Mouse (Mus musculus) spleen, postnatal 36 days (tissue): ENCODE measurements around the gene Zfp697.
"Not testable (repeated sequence)": the region's sequence is repeated elsewhere in the genome, so short reads cannot be mapped to it uniquely, and the experiment has no call there.

ENCODE experiments used
- DNase-seq, 2 experiments: peaks; one replicate each; pipeline ENCODE4 v3.0.0; 2022; ENCODE audit warnings: low spot score in 2 of 2, mixed read lengths in 1 of 2

The Zfp697 gene

DNA sequence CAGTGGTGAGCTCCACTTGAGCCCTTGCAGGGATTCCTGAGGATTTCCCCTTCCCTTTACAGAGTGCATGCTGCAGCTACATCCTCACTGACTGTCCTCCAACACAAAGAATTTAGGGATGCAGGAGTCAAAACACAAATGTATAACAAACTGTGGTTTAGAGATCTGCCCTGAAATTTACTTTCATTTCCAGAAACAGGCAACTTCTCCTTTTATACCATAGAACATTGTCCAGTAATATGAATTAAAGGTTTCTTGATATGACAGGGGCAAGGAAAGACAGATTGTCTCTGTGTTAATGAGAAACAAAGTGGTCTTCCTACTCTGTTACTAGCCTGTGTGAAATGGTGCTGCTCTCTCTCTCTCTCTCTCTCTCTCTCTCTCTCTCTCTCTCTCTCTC is 115.1 kb downstream of the Zfp697 start:
- not testable (repeated sequence) for DNase-seq

DNA sequence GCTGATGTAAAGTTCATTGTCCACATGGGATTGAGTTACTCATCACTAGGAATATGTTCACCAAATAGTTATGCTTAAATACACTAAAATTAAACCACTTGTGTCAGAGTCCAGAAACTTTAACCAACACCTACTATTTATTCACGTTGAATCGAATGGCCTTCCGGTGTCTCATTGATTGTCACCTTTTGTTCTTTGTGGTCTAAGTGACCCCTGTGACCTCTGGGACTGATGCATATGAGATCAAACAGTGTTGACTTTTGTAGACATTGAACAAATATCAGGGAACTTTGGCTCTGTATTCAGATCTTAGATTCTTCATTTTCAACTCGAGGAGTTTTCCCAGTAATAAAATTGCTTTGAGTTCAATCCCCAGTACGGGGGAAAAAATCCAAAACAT is 125.0 kb downstream of the Zfp697 start:
- DNase-seq, result not testable (repeated sequence)

DNA sequence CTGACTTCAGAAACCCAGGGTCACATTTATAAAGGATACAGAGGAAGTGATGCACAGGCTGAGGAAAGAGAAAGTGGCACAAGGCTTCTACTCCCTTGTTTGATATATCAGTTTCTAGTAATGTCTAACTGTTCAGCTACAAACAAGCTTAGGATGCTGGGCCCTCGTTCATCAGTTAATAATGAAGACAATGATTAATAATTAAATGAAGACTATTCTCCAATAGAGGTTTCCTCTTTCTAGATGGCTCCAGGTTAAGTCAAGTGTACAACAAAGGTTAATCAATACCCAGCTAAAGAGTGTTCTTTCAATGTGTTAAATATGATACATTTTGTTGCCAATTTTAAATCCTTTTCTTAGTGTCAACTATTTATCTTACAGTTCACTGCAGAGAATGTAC is 128.2 kb downstream of the Zfp697 start, which contains the start of gene Hsd3b4:
Gene Hsd3b4 (minus strand): TSS at position 101 of the 400 bp plus-strand sequence.
- not testable (repeated sequence) for DNase-seq

DNA sequence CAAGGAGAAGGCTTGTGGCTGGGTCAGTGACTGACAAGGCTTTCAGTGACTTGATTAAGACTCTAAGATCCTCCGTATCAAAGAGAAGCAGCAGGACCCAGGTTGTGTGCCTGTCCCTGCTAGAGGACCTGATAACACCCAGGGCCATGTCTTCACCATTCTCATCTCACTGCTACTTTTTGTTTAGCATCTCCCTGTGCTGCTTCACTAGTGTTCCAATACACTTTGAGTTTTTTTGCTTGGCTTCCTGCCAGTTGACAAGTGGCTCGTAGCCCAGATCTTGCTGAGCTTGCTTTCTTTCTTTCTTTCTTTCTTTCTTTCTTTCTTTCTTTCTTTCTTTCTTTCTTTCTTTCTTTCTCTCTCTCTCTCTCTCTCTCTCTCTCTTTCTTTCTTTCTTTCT is 140.5 kb downstream of the Zfp697 start:
- not testable (repeated sequence) for DNase-seq

DNA sequence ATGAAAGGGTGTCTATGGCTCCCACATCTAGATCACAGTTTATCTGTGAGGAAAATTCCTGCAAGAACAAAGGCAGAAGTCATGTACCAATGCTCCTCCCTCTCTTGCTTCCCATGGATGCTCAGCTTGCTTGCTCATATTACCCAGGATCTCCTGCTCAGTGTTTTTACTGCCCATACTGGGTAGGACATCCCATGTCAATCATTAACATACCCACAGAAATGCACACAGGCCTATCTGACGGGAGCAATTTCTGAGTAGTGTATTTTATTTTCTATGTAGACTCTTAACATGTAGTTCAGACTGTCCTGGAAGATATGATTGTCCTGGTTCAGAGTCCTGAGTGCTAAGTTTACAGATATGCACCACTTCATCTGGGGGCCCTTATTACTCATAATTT is 142.3 kb downstream of the Zfp697 start:
- not testable (repeated sequence) for DNase-seq

DNA sequence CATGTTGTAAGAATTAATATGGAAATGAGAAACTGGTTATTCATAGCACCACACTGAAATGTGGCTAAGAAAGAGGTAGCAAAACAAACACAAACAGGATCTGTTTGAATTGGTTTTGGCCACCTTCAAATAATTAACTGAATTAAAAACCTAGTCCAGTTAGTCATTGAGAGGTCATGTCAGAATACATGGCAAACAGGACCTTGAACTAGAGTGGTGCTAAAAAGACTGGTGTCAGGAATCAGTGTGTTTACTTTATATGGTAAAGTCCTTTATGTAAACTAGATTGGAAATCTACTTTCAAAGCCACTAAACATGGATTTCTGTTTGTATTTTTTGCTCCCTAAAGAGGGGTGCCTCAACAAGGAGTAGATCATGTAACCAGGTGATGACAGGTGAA is 142.7 kb downstream of the Zfp697 start:
- not testable (repeated sequence) for DNase-seq

DNA sequence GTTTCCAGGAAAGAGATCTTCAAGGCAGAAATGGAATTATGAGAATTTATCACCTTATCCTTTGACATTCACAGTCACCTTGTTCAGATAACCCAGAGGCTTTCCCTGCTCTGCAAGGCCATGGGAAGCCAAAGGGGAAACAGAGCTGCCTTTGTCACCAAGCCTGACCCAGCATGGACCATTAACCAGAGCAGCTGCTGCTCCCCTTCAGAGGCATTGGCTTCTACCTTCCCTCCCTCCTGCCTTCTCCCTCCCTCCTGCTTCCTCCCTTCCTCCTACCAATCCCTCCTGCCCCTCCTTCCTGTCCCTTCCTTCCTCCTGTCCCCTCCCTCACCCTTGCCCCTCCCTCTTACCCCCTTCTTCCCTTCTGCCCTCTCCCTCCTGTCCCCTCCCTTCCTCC is 165.4 kb downstream of the Zfp697 start:
- not testable (repeated sequence) for DNase-seq

DNA sequence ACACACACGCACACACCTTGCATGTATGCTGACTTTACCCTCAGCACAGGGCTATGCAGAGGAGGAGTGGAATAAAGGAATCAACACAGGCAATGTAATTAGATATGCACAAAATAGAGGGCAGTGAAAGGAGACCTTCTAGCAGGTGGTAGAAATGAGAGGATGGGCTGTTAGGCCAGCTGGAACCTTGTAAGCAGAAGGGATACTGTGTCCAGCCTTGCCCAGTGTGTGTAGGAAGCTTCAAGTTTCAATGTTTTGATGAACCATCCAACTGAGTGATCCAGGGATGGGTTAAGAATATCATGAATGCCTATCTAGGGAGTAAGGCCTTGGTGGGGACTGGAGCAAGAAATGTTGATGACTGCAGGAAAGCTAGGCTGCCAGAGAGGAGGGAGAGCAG is 166.2 kb downstream of the Zfp697 start:
- not testable (repeated sequence) for DNase-seq

DNA sequence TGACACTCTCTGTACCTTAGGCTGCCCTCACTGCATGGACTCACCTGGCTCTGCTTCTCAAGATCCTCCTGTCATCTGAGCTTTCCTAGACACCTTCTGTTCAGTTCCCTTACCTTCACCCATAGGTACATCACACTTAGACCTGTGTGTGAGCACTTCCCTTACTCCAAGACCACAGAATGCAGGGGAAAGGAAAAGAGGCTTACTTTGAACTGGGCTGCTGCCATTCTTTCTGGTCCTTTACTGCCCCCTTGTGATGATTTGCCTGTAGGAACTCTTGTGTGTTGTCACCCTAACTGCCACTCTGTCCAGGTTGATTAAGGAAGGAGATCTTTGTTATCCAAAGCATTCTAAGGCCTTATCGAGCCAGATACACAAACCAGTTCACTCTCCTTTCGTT is 168.0 kb downstream of the Zfp697 start:
- DNase-seq, result not testable (repeated sequence)

DNA sequence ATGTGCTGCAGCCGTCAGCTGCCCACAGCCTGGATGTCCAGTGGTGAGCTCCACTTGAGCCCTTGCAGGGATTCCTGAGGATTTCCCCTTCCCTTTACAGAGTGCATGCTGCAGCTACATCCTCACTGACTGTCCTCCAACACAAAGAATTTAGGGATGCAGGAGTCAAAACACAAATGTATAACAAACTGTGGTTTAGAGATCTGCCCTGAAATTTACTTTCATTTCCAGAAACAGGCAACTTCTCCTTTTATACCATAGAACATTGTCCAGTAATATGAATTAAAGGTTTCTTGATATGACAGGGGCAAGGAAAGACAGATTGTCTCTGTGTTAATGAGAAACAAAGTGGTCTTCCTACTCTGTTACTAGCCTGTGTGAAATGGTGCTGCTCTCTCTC is 168.6 kb downstream of the Zfp697 start:
- not testable (repeated sequence) for DNase-seq

DNA sequence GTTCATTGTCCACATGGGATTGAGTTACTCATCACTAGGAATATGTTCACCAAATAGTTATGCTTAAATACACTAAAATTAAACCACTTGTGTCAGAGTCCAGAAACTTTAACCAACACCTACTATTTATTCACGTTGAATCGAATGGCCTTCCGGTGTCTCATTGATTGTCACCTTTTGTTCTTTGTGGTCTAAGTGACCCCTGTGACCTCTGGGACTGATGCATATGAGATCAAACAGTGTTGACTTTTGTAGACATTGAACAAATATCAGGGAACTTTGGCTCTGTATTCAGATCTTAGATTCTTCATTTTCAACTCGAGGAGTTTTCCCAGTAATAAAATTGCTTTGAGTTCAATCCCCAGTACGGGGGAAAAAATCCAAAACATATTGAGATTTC is 178.4 kb downstream of the Zfp697 start:
- DNase-seq, result not testable (repeated sequence)

DNA sequence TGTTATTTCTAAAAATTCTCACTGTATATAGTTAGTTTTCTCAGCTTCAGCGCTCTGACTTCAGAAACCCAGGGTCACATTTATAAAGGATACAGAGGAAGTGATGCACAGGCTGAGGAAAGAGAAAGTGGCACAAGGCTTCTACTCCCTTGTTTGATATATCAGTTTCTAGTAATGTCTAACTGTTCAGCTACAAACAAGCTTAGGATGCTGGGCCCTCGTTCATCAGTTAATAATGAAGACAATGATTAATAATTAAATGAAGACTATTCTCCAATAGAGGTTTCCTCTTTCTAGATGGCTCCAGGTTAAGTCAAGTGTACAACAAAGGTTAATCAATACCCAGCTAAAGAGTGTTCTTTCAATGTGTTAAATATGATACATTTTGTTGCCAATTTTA is 181.6 kb downstream of the Zfp697 start:
- not testable (repeated sequence) for DNase-seq

DNA sequence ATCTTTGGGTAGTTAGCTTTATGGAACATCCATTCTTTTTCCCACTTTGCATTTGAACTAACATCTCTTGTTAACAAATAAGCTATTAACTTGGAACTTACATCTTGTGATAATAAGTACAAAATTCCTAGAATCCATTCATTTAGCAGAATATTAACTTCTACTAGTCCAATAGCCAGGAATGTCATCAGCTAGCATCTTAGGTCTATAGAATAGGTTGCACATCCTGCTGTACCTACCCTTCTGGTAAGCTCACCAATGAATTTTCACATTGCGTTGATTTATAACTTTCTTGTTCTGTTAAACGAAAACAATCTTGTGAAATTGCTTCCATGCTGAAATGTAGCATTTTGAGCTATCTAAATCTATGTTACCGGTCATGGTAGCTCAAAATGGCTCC is 182.6 kb downstream of the Zfp697 start:
- DNase-seq, result not testable (repeated sequence)

DNA sequence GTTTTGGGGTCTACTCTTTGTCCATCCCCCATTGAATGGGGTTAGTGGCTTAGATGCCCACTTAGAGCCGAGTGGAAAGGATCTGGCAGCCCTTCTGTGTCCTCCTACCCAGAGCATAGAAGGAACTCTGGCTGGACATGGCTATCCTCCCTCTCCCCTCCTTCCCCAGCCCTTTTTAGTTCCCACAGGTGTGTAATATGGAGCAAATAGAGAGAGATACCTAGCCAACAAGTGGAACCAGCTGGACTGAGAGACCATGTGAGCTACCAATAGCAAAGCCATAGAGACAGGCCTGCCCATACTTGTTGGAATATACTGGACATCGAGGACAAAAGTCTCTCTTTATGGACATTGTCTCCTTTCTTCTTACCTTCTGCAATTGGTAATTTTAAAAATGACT is 185.5 kb downstream of the Zfp697 start:
- not testable (repeated sequence) for DNase-seq

DNA sequence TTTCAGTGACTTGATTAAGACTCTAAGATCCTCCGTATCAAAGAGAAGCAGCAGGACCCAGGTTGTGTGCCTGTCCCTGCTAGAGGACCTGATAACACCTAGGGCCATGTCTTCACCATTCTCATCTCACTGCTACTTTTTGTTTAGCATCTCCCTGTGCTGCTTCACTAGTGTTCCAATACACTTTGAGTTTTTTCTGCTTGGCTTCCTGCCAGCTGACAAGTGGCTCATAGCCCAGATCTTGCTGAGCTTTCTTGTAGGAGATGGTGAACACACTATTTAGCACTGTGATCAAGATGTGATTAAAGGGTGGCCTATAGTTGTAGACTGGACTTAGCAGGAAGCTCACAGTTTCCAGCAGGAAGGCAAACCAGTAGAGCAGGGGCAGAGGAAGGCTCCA is 198.8 kb downstream of the Zfp697 start:
- DNase-seq, result not testable (repeated sequence)

DNA sequence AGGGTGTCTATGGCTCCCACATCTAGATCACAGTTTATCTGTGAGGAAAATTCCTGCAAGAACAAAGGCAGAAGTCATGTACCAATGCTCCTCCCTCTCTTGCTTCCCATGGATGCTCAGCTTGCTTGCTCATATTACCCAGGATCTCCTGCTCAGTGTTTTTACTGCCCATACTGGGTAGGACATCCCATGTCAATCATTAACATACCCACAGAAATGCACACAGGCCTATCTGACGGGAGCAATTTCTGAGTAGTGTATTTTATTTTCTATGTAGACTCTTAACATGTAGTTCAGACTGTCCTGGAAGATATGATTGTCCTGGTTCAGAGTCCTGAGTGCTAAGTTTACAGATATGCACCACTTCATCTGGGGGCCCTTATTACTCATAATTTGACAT is 199.9 kb downstream of the Zfp697 start:
- DNase-seq, result not testable (repeated sequence)

DNA sequence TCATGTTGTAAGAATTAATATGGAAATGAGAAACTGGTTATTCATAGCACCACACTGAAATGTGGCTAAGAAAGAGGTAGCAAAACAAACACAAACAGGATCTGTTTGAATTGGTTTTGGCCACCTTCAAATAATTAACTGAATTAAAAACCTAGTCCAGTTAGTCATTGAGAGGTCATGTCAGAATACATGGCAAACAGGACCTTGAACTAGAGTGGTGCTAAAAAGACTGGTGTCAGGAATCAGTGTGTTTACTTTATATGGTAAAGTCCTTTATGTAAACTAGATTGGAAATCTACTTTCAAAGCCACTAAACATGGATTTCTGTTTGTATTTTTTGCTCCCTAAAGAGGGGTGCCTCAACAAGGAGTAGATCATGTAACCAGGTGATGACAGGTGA is 200.4 kb downstream of the Zfp697 start:
- DNase-seq, result not testable (repeated sequence)

DNA sequence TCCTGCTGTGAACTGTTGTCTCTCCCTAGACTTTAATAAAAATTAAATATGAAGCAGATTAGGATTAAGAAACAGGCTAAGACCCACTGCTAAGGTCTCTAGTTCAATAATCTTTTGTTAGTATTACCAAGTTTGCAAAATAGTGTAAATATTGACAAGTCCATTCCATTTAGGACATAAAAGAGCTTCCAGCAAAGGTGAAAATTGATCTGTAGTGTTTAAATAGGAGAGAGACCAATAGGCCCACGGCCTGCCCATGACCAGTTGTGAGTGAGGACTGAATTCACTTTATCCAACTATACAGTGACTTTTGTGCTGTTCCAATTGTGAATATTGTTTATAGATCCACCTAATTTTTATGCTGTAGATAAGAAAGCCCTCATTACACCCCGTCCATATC is 205.5 kb downstream of the Zfp697 start:
- DNase-seq, result no peak

DNA sequence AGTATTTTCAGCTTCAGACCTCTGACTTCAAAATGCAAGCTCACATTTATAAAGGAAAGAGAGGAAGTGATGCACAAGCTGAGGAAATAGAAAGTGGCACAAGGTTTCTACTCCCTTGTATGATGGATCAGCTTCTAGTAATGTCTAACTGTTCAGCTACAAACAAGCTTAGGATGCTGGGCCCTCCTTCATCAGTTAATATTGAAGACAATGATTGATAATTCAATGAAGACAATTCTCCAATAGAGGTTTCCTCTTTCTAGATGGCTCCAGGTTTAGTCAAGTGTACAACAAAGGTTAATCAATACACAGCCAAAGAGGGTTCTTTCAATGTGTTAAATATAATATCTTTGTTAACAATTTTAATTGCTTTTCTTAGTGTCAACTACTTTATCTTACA is 206.4 kb downstream of the Zfp697 start, which contains the start of gene Gm10681:
Gene Gm10681 (minus strand): TSS at position 101 of the 400 bp plus-strand sequence.
- no peak for DNase-seq

DNA sequence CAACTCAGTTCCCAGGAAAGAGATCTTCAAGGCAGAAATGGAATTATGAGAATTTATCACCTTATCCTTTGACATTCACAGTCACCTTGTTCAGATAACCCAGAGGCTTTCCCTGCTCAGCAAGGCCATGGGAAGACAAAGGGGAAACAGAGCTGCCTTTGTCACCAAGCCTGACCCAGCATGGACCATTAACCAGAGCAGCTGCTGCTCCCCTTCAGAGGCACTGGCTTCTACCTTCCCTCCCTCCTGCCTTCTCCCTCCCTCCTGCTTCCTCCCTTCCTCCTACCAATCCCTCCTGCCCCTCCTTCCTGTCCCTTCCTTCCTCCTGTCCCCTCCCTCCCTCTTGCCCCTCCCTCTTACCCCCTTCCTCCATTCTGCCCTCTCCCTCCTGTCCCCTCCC is 231.3 kb downstream of the Zfp697 start:
- DNase-seq, result not testable (repeated sequence)

DNA sequence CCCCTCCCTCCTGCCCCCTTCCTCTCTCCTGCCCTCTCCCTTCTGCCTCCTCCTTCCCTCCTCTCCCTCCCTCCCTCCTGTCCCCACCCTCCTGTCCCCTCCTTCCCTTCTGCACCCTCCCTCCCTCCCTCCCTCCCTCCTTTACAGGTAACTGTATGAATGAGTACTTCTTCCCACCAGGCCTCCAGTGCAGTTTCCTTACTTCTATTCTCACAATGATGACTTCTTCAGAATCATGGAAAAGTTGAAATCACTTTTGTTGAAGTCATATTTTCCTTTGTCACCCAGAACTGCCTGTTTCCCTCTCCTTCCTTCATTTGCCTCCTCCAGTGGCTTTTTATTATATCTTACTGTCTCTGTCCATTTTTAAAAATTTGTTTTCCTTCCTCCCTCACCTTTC is 231.7 kb downstream of the Zfp697 start:
- no peak for DNase-seq

DNA sequence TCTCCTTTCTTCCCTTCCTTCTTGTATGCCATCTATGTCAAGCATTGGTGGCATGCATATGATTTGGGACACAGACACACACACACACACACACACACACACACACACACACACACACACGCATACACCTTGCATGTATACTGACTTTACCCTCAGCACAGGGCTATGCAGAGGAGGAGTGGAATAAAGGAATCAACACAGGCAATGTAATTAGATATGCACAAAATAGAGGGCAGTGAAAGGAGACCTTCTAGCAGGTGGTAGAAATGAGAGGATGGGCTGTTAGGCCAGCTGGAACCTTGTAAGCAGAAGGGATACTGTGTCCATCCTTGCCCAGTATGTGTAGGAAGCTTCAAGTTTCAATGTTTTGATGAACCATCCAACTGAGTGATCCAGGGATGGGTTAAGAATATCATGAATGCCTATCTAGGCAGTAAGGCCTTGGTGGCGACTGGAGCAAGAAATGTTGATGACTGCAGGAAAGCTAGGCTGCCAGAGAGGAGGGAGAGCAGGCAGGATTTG is 232.2 kb downstream of the Zfp697 start:
- DNase-seq, result not testable (repeated sequence)

DNA sequence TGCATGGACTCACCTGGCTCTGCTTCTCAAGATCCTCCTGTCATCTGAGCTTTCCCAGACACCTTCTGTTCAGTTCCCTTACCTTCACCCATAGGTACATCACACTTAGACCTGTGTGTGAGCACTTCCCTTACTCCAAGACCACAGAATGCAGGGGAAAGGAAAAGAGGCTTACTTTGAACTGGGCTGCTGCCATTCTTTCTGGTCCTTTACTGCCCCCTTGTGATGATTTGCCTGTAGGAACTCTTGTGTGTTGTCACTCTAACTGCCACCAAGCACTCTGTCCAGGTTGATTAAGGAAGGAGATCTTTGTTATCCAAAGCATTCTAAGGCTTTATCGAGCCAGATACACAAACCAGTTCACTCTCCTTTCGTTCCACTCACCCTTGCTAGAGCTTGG is 234.0 kb downstream of the Zfp697 start:
- DNase-seq, result not testable (repeated sequence)

DNA sequence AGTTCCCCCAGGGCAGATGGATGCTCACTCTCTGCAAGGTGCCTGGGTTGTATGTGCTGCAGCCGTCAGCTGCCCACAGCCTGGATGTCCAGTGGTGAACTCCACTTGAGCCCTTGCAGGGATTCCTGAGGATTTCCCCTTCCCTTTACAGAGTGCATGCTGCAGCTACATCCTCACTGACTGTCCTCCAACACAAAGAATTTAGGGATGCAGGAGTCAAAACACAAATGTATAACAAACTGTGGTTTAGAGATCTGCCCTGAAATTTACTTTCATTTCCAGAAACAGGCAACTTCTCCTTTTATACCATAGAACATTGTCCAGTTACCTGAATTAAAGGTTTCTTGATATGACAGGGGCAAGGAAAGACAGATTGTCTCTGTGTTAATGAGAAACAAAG is 234.5 kb downstream of the Zfp697 start:
- not testable (repeated sequence) for DNase-seq
